Mouse (Mus musculus) limb, embryonic 12.5 days (tissue): ENCODE data around the gene Slc35e3. TPM values are rescaled to one million over a fixed set of nuclear protein-coding genes. Genes with fewer than 3 reads are reported as not detected.

Experiments
- ATAC-seq: fragments of 200-750 bp; cut with Nextera tagmentation; 2 replicates; pipeline ENCODE4 v1.8.0; 2017; ENCODE audit warnings: low read depth, moderate TSS enrichment; ENCODE audit not compliant: insufficient number of reproducible peaks, insufficient read depth, low FRiP score, low TSS enrichment
- H3K27ac ChIP-seq: fragments of 300-500 bp; sonication (generic); 2 replicates; pipeline ENCODE4 v1.5.1; 2016; ENCODE audit warnings: mild to moderate bottlenecking, moderate library complexity
- H3K27me3 ChIP-seq: fragments of 300-500 bp; sonication (generic); 2 replicates; pipeline ENCODE4 v1.6.1; 2016; ENCODE audit warnings: mild to moderate bottlenecking, moderate library complexity
- H3K36me3 ChIP-seq: fragments of 300-500 bp; sonication (generic); 2 replicates; pipeline ENCODE4 v1.6.1; 2016; ENCODE audit warnings: mild to moderate bottlenecking, moderate library complexity
- H3K4me1 ChIP-seq: fragments of 300-500 bp; sonication (generic); replicated peaks from 2 replicates; pipeline ENCODE4 v1.6.1; 2016
- H3K4me2 ChIP-seq: fragments of 300-500 bp; sonication (generic); 2 replicates; pipeline ENCODE4 v1.6.1; 2016; ENCODE audit warnings: mild to moderate bottlenecking, moderate library complexity
- H3K4me3 ChIP-seq: fragments of 300-500 bp; sonication (generic); replicated peaks from 2 replicates; pipeline ENCODE4 v1.5.1; 2016; ENCODE audit warnings: mild to moderate bottlenecking
- H3K9ac ChIP-seq: fragments of 300-500 bp; sonication (generic); replicated peaks from 2 replicates; pipeline ENCODE4 v1.6.1; 2016; ENCODE audit warnings: mild to moderate bottlenecking, moderate library complexity
- H3K9me3 ChIP-seq: fragments of 300-500 bp; sonication (generic); 2 replicates; pipeline ENCODE4 v1.6.1; 2016; ENCODE audit warnings: mild to moderate bottlenecking, moderate library complexity
- WGBS: fragments of 180-500 bp; shearing (Covaris S2); methylation state at CpG from one replicate; pipeline ENCODE4 v1.1.7; 2016; 5-methylcytosine and 5-hydroxymethylcytosine counted together
- polyA plus RNA-seq: library from polyadenylated mRNA; unstranded; fragments of >200 nt; fragmentation: Nextera tagmentation; extraction: Ambion mirVana; gene quantifications from 2 replicates; pipeline ENCODE4 v1.2.1, GENCODE M21; 2016

The Slc35e3 gene
- polyA plus RNA-seq, 1 experiment from 2014 or later, result 43.8 TPM

DNA sequence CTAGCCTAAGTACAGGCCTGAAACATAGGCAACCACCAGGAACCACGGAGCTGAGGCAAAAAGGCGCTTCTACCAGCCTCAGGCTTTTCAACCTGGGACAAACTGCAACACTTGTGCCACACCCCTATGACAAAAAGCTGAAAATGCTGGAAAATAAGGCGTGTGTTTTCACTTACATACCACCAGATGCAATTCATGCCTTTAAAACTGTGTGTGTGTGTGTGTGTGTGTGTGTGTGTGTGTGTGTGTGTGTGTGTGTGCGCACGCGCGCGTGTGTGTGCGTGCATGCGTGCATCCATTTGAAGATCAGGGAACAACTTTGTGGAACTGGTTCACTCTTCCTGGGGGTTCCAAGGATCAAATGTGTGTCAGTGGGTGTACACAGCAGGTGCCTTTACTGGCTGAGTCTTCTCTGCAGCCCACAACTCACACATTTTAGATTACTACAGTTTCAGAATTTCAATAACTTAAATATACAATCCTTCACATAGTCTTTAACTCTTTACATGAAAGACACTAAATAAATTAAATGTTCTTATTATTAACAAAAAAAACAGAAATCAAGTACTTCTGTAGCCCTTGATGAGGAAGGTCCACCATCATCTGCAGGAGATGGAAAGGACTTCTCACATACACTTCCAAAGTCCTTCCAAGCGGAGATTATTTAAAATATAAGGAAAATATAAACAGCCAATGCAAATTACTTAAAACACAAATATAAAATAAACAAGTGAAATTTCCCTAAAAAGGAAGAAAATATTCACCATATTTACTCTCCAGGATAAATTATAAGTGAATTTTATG lies 56.7 kb downstream of the Slc35e3 start:
- Histone ChIP-seq H3K9ac (no peak overlapping the region), H3K36me3 (peaks cover 72% of the 10 kb centered on the region), H3K9me3 (no peaks in the 10 kb centered on the region), H3K4me1 (no peaks in the 10 kb centered on the region), H3K27me3 (no peaks in the 10 kb centered on the region), H3K4me2 (no peak overlapping the region), H3K27ac (no peak overlapping the region), H3K4me3 (no peak overlapping the region)
- 95% methylated on average over 11 of the region's 11 CpGs for WGBS
- ATAC-seq, result no peak

GRCm38 (mm10) chr10:117688204-117689151 lies 57.7 kb downstream of the Slc35e3 start:
- Histone ChIP-seq H3K9me3 (no peaks in the 10 kb centered on the region), H3K36me3 (peaks cover 72% of the 10 kb centered on the region), H3K27me3 (no peaks in the 10 kb centered on the region), H3K4me3 (no peak overlapping the region), H3K4me2 (no peak overlapping the region), H3K27ac (no peak overlapping the region), H3K4me1 (0 out of 2 replicates have a peak, but pooled peaks cover under 1% of the 10 kb centered on the region), H3K9ac (no peak overlapping the region)
- no peak for ATAC-seq
- 86% methylated on average over 13 of the region's 13 CpGs for WGBS

DNA sequence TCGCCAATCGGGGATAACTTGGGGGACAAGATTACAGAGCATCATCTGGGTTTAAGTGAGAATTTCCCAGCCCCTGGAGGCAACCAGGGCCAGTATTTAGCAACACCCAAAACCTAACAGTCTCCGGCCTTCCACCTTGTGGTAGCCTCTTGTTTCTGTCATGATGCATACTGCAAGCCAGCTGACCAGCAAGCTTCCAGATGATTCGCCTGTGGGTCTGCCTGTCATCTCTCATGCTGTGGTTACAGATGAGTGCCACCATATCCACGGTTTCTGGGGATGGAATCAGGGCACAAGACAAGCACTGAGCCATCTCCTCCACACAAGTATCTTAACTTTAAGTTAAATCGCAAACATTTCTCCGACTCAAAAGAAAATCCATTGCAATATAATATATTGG lies 58.6 kb downstream of the Slc35e3 start:
- 84% methylated on average over 7 of the region's 7 CpGs for WGBS
- ATAC-seq, result no peak

DNA sequence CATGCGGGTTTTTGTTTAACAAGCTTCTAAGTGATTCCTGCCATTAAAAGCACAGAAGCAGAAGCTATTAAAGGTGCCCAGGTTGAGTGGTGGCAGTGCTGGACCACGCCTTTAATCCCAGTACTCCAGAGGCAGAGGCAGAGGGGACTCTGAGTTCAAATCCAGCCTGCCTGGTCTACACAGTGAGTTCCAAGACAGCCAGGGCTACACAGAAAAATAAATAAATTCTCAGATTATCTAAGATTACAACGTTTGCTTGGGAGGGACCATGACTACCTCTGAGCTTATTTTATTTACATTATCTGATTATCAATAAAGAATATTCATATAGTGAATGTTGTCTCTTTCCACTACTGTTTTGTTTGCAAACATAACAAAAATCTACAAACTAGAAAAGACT lies 59.1 kb downstream of the Slc35e3 start:
- Histone ChIP-seq H3K9me3 (no peaks in the 10 kb centered on the region), H3K9ac (no peak overlapping the region), H3K4me2 (no peak overlapping the region), H3K4me3 (no peak overlapping the region), H3K27ac (no peak overlapping the region), H3K27me3 (no peaks in the 10 kb centered on the region), H3K4me1 (0 out of 2 replicates have a peak, but pooled peaks cover 4% of the 10 kb centered on the region), H3K36me3 (peaks cover 60% of the 10 kb centered on the region)
- 75% methylated on average over 3 of the region's 3 CpGs for WGBS
- ATAC-seq, result no peak

More for the DNA sequence above, 58.6 kb downstream of the Slc35e3 start:
- H3K9me3 ChIP-seq, result no peaks in the 10 kb centered on the region
- H3K4me2 ChIP-seq, result no peak overlapping the region
- H3K4me1 ChIP-seq, result 0 out of 2 replicates have a peak, but pooled peaks cover 4% of the 10 kb centered on the region
- H3K36me3 ChIP-seq, result peaks cover 66% of the 10 kb centered on the region
- H3K27ac ChIP-seq, result no peak overlapping the region
- no peak overlapping the region for H3K9ac ChIP-seq
- H3K27me3 ChIP-seq, result no peaks in the 10 kb centered on the region
- H3K4me3 ChIP-seq, result no peak overlapping the region

- Histone ChIP-seq H3K27ac (no peak overlapping the region), H3K27me3 (no peaks in the 10 kb centered on the region), H3K4me3 (no peak overlapping the region), H3K36me3 (peaks cover 51% of the 10 kb centered on the region), H3K4me1 (0 out of 2 replicates have a peak, but pooled peaks cover 4% of the 10 kb centered on the region), H3K9ac (no peak overlapping the region), H3K4me2 (no peak overlapping the region), H3K9me3 (no peaks in the 10 kb centered on the region)
- ATAC-seq, result no peak
- WGBS, result 92% methylated on average over 13 of the region's 13 CpGs
Observed at GRCm38 (mm10) chr10:117685849-117686591, 60.1 kb downstream of the Slc35e3 start.

GRCm38 (mm10) chr10:117685171-117685848 lies 60.9 kb downstream of the Slc35e3 start:
- Histone ChIP-seq H3K4me3 (no peak overlapping the region), H3K9me3 (no peaks in the 10 kb centered on the region), H3K9ac (no peak overlapping the region), H3K36me3 (peaks cover 44% of the 10 kb centered on the region), H3K27ac (no peak overlapping the region), H3K27me3 (no peaks in the 10 kb centered on the region), H3K4me2 (no peak overlapping the region), H3K4me1 (0 out of 2 replicates have a peak, but pooled peaks cover 4% of the 10 kb centered on the region)
- no peak for ATAC-seq
- 92% methylated on average over 15 of the region's 15 CpGs for WGBS

DNA sequence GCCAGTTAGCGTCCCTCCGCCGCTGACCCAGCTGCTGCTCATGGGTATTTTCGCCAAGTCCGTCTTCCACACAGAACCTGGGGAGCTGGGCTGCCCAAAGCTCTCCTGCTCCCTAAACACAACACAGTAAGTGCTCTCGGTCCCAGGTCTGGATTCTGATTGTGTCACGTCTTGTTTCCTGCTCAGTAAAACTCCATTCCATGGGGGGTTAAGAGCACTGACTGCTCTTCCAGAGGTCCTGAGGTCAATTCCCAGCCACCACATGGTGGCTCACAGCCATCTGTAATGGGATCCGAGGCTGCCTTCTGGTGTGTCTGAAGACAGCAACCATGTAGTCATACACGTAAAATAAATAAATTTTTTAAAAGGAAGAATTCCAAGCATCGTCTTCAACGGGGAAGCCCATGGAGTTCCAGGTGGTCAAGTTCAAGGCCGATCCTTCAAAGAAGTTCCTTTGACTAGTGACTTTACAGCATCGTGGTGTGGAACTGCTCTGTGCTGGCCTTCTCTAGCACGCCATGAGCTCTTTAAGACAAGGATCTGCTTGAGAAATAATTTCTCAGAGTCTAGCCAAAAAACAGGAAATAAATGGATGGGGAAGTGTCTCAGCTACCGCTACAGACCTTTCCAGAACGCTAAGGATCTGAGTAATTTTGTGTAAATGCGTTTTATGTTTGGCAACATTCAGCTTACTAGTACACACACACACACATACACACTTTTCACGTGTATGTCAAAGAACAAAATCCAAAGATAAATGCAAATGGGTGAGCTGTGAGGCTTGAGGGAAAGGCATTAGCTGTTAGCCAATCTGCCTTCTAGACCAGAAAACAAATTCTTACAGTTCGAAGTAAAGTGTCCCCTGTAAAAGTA lies 61.6 kb downstream of the Slc35e3 start:
- ATAC-seq, result no peak

DNA sequence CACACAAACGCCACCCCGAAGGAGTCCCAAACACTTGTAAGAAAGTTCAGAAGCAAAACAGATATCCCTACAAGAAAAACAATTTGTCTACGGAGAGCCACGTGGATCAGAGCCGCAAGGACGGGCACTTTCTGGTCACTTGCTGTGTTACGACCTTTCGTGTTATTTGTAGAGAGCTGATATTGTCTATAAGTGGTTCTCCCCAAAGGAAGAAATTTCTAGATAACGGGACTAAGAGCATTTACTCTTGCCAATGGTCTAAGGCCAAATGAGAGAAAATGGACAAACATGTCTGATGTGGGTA lies 62.5 kb downstream of the Slc35e3 start:
- 92% methylated on average over 9 of the region's 9 CpGs for WGBS
- 0 out of 2 replicates have a peak, but pooled peaks cover 4% of the 10 kb centered on the region for H3K4me1 ChIP-seq
- H3K27me3 ChIP-seq, result no peaks in the 10 kb centered on the region
- no peak for ATAC-seq
- no peak overlapping the region for H3K9ac ChIP-seq
- no peak overlapping the region for H3K4me2 ChIP-seq
- no peak overlapping the region for H3K4me3 ChIP-seq
- H3K27ac ChIP-seq, result no peak overlapping the region
- H3K9me3 ChIP-seq, result no peaks in the 10 kb centered on the region
- H3K36me3 ChIP-seq, result peaks cover 29% of the 10 kb centered on the region

More for the DNA sequence above, 61.6 kb downstream of the Slc35e3 start:
- no peak overlapping the region for H3K4me3 ChIP-seq
- 88% methylated on average over 19 of the region's 19 CpGs for WGBS
- no peaks in the 10 kb centered on the region for H3K9me3 ChIP-seq
- no peak overlapping the region for H3K4me2 ChIP-seq
- 0 out of 2 replicates have a peak, but pooled peaks cover 4% of the 10 kb centered on the region for H3K4me1 ChIP-seq
- H3K36me3 ChIP-seq, result peaks cover 37% of the 10 kb centered on the region
- no peak overlapping the region for H3K9ac ChIP-seq
- no peak overlapping the region for H3K27ac ChIP-seq
- H3K27me3 ChIP-seq, result no peaks in the 10 kb centered on the region
